Mouse (Mus musculus) c-Kit-positive CD71-positive TER-119-positive erythroid progenitor cells, embryonic 14.5 days (primary cell): ENCODE data around the gene Ehbp1.

Experiments
- DNase-seq: peaks from one replicate; pipeline ENCODE4 v3.0.0-alpha.2; 2013; ENCODE audit warnings: low spot score

Gene Ehbp1

DNA sequence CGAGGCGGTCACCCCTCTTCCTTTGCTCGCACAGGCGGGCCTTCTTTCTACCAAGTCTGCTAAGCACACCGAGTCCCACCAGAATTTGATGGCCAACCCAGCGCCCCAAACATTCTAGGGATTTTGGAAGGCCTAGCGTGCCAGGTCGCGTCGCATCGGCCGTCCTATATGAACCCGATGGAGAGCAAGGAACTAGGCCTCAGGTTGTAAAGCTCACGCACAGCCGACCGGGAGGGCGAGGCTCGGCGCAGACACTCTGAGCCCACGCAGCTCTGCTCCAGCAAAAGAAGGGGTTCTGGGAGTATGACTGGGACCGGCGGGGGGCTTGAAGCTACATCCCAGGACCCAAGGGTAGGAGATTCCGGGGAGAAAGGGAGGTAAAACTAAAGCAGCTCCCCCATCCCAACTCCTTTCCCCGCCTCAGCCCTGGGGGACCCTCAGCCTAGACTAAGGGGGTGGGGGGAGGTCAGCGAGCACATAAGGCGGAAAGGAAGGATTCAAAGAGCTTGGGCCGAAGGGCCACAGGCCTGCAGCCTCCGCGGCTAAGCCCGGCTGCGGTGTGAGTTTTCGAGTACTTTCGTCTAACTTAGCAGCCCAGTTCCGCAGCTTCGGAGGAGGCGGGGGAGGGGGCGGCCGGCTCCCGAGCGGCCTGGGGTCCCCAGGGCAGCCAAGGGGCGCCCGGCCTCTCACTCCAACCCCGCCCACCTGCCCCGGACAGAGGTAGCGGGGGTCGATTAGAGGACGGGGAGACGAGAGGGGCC, 341.6 kb downstream of the Ehbp1 start:
- DNase-seq, result no peak

DNA sequence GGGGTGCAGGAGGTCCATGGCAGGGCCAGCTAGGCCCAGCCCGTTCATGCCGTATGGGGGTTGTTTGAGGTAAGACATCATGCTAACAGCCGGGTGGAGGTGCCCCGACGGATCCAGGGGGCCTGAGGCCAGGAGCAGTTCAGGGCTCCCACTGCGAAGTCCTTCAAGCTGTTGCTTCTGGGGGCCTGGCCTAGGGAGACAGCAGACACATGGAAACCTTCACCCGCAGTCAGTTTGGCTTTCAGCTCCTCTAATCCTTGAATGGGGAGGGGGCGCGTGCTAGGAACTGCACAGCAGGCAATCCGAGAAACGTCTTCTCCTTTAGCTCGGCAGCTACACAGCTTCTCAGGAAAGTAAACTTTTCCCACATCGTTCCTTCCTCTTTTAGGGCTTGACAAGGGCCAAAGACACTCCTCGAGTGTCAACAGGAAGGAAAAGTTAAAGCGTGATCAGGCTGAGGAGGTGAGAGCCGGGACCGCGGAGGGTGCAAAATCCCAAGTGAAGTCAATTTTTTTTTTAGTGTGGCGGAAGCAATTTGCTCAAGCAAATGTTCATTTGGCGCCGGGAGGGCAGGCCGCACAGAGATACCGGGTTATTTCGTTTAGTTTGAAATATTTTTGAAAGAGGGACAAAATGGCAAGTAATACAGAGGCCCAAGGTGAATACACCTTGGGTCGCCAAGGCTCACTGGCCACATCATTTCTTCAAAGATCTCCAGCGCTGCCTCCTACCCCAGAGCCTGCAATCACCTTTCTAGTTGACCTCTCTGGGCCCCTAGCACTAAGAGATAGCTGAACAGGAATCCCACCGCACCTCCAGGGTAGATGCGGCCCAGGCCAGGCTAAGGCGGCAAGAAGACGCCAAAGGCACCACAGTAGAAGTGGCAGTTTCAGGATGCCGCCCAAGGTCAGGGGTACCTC, 342.4 kb downstream of the Ehbp1 start:
- no peak for DNase-seq

DNA sequence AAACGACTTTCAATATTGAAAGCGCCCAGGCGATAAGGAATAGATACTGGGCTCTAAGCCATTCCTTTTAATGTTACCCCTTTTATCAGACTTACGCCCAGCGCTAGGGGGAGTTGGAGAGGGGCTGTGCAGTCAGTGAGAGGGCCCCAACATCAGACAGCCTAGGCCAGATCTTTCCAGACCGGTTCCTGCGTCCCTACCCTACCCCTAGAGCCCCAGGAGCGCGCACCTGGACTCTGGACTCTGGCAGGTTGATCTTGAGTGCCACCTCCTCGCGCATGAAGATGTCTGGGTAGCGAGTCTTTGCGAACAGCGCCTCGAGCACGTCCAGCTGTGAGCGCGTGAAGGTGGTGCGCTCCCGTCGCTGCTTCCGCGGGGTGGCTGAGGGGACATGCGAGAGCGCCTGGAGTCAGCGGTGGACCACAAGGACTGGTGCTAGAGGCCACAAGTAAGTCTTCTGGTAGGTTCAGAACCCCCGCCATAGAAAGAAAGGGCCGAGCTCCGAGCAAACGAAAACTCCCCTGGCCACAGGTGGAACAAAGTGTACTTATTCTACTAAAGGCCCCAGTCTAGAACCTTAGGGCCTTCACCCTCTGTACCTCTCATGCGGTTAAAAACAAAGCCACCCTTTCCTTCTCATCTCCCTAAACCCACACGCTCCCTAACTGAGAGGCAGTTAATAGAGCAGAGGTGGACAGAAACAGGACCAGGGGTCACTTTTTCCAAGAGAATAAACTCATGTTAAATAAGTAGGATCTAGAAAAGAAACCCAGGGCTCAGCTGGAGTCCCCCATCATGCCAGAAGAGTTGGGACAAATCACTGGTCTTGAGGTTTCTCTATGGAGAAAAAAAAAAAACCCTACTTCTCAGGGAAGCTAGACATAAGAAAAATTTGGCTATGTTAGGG, 343.7 kb downstream of the Ehbp1 start:
- no peak for DNase-seq

DNA sequence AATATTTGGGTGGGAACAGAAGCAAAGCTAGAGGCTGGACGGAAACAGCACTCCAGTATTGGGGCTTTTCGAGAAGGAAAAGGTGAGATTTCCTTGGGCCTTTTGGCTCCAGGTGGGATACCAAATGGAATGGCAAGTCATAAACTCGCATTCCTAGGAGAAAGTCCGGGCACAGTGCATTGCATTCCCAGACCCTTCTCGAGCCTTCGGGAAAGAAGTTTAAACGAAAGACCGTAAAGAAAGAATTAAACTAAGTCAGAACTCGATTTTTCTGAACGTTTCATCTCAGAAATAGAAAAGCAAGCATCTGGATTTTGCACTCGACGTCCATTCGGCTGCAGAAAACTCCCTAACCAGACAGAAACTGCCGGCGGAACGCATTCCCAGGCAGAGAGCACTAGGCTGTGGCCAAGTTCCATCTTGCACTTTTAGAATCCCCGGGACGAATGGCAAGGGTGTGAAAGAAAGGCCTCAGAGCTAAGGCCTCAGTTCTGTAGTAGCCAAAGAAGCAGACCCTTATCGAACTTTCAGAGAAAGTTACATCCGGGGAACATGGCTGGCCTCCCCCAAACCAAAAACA, 344.4 kb downstream of the Ehbp1 start:
- no peak for DNase-seq

DNA sequence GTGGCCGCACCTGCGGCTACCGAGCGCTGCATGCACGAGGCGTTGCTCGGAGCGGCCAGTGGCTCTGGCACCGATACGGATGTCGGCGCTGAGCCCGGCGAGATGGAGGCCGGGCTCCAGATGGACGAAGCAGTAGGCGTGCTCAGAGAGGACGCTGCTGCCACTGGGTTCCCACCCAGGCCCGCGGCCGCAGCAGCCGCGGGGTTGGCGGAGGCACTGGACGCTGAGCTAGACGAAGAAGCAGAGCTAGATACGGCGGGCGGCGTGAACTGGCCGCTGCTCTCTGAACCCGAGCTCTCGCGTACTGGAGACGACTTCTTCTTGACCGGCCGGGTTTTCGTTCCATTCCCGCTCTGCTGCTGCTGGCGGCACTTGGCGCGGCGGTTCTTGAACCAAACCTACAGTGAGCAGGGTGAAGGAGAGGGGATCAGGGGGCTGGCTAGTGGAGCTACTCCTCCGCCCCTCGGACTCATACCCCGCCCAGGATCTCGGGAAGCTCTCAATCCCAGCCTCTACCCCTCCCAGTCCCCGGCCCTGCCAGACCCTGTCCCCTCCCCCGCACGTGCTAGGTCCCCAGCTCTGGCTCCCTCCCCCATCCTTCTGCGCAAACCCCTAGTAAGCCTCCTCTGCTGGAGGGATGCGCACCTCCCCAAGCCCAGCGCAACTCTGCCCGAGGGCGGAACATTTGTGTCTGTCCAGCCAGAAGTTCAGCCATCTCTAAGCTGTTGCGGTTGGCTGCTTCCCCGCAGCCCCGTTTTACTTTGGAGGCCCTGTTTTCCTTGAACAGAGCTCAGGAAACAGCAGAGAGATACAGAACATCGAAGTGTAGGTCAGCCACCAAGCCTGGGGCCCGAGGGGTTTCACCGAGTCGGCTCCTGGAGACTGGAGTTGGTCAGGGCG, 345.2 kb downstream of the Ehbp1 start:
- no peak for DNase-seq

DNA sequence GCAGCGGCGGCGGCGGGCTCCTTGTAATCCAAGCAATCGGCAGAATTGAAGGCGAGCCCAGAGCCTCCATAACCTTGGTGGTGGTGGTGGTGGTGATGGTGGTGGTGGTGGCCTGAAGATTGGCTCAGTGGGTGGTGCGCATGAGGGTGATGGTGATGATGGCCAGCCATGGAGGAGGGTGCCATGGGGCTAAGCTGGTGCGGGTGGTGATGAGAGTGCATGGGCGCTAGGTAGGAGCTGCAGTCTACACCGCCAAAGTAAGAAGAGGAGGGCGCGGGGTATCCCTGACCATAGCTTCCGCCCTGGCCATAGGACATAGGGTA, 345.8 kb downstream of the Ehbp1 start:
- no peak for DNase-seq

DNA sequence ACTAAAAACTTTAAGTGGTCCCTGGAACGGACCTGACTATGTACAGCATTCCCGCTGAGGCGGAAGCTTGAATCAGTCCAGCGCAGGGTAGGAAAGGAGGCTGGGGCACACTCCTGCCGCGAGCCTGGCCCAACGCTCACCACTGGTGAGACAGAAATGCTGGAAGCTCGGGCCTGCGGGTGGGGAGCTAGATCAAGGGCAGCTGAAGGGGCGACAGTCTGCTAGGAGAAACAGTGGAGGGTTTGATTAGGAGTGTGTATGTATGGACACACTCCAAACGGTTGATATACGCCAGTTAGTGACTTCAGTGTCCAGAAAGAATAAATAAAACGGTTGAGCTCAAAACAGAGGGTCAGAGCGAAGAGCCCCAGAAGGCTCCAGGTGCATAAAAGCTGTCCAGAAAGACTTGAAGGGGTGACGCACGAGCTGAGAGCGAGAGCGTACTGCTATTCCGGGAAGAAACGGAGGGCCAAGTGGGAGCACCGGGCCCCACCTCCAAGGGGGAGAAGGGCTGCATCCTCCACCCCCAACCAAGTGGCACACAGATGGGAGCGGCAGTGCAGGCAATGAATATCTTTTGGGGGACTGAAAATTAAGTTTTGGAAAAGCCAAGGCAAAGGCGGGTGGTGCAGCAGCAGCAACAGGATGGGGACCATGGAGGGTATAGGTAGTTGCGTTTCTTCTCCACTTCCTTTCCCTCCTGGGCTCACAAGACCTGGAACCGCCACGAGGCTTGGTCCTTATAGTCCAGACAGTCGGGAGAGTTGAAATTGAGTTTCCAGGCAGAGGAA, 346.4 kb downstream of the Ehbp1 start:
- DNase-seq, result no peak

DNA sequence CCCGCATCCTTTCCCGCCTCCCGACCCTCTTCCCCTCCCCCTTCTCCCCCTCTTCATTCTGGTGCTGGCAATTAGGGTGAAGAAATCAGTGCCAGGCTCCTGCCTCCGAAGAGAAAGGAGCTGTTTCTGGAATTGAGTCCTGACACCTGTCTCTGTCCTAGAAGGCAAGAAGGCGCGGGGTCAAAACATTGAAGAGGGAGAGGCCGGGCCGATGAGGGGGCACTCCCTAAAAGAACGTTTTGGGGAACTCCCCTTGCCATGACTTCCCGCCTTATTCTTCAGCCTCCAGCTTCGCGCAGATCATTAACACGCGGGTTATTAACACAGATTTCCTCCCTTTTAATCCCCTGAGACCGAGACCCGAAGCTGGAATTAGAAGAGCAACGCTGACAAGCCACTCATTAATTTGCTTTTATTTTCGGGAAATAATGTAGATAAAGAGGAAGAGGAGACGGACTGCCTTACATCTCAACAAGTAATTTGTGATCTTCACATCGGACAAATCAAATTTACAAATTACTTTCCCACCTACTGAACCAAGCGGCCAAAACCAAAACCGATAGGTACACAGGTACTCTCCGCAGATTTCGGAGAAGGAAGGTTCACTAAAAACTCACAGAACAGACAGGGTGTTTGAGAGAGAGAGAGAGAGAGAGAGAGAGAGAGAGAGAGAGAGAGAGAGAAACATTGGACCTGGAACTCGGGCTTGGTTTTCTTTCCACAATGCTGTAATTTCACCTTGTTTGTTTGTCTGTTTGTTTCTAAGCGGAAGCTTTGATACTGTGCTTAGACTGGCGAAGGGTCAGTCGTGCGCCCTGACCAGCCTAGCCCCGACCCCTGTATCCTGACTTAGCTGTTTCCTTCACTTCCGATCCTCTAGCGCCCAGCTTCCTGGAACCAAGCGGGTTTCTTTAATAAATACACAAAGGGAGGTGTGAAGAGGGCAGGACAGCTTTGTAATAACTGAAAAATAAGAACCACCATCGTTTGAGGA, 347.4 kb downstream of the Ehbp1 start:
- DNase-seq, result no peak

DNA sequence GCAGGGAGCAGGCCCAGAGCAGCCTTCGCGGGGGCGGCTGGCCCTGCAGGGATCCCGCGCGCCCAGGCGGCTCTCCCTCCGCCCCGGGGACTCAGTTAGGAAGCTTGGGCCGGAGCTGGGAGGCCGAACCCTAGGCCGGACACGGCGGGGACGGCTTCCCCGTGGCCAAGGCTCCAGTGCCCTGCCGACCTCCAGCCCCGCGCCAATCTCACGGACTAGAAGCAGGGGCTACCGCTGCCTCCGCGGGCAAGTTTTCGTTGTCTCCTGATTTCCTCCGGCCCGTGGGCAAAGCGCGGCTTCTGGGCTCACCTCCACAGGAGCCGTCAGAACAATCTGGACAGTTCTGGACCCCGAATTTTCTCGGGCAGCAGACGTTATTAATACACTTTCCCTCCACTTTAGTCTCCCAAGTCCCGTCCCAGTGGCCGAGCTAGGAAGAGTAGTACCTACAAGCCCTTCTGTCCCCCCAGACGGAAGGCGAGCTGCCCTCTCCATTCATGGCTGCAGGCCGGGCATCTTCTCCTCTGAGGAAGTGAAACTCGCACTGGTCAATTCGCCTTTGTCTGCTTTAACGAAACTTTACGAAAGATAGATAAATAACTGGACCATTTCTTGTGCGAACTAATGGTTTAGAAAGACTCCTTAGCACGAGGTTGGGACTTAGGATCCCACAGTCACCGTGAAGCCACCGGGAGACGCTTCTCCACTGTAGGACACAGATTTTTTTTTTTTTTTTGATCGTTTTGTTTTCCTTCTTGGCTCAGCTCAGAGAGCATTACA, 348.3 kb downstream of the Ehbp1 start:
- DNase-seq, result no peak

DNA sequence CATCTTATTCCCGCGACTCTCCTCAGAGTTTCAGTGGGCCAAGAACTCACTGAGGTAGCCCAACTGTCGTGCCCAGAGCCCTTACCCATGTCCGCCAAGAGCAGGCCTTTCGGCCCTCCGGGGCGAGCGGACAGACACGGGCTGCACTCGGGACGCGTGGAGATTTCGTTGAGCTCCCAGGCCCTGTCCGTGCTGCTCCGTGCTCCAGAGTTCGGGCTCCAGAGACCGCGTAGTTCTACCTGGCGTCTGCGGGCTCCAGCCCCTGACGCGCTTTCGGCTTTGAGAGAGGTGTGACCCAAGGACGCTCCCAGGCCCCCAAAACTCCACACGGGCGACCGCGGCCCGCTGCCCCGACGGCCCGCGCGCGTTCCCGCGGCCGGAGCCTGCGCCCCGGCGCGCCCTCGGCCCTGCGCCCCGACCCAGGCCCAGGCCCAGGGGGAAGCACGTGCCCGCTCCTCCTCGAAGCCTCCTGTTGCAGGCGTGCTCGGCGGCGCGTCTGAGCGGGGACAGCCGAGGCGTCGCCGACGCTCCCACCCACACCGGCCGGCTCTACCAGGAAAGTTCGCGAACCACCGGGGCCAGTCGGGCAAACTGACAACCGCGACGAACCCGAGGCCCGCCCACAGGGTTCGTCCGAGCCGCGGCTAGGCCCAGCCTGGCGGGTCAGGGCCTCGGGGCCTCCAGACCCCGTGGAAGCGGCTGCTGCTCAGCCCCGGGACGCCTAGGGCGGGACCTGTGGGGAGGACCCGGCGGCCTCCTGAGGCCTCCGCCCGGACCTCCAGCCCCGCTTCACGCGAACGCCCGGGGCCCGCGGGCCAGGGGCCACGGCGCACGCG, 349.1 kb downstream of the Ehbp1 start:
- no peak for DNase-seq

DNA sequence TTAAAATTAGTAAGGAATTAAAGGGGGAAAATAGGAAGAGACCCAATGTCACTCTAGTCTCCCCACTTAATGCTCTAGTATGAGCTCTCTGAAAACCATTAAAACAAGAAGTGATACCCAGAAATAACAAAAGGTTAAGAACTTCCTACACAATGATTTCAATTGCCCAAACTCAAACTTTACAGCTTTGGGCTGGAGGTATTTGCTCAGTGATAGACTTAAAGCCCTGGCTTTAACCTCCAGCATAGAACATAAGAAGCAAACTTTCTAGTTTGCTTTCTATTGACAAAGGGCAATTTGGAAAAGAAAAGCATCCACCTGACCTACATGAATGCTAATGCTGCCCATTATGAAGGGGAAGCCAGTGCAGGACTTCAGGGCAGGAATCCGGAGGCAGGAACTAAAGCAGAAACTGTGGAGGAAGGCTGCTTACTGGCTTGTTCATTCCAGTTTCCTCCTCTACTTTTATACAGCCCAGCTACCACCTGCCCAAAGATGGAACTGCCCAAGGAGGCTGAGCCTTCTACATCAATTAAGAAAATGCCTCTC, 353.6 kb downstream of the Ehbp1 start:
- DNase-seq, result no peak

DNA sequence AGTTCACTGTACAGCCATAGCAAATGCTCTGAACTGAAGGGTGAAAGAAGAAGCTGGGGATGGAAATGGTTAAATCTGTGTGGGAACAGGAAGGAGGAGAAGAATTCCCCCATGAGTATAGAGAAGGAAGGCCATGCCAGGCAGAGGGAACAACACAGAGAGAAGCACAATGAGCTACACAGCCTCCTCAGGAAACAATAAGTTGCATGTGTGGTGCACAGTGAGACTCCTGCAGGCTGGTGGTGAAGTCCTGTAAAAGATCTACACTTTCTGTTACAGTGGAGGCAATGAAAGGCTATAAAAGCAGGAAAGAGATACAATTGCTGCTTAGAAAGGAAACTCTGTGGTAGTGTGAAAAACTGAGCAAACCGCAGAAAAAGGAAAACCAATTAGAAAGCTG, 357.0 kb downstream of the Ehbp1 start:
- DNase-seq, result no peak

DNA sequence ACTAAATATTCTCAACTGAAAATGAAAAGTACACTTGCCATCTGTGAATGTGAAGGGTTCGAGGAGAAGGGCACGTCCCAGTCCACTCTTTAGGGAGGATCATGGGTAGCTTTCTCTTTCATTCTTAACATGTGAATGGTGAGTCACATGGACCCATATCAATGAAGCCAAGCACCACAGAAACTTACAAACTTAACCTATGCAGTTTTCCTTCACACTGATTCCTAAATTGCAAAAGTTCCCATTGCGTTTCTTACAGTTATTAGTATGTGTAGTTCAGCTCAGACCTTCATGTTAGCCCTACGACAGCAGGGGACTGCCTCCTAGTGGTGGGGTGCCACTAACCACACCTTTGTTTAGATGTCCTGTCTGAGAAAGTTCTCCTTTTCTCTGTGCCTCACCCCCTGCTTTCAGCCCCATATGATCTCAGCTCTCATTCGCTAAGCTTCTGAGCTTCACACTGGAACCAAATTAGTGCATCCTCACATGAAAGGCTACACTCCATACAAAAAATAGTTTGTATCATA, 368.0 kb downstream of the Ehbp1 start:
- no peak for DNase-seq

DNA sequence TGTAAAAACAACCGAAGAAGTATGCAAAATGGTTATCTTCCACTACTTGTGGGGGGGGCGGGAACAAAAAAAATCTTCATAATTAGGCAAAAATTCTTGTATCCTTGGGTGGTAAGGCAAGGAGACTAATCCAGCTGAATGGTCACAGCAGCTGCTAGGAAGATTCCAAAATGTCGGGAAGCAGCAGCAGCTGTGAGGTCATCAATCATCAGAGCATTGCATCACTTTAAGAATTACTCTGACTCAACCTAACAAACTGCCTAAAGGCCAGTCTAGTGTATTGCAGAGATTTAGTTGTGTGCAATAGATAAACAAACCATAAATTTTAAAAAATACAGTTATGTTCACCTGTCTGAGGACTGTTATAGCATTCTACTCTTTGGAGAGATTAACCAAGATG, 368.5 kb downstream of the Ehbp1 start:
- DNase-seq, result no peak

DNA sequence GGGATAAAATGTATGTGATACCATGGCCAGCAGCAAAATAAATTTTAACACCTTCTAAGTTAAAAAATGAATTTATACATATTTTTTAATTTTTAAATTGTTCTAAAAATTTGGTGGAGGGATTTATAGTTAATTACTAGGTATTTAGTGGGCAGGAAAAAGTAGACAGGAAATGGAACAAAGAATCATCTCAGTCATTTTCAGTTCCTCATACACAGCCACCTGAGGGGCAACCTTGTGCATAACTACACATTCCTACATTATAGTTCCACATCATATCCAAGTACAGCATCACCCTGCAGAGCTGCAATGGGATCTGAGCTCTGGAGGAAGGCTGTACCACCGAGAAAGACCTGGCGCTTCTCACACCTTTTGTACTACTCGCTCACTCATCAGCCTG, 373.2 kb downstream of the Ehbp1 start:
- no peak for DNase-seq
